Mouse (Mus musculus) embryonic facial prominence, embryonic 15.5 days (tissue): ENCODE measurements around the gene Zdhhc1. TPM values are rescaled to one million over a fixed set of nuclear protein-coding genes. Genes with fewer than 3 reads are reported as not detected.

ENCODE experiments used
- ATAC-seq: fragments of 200-750 bp; cut with Nextera tagmentation; 2 replicates; pipeline ENCODE4 v1.8.0; 2017; ENCODE audit warnings: low read depth, moderate TSS enrichment; ENCODE audit not compliant: insufficient number of reproducible peaks, low FRiP score, low TSS enrichment
- H3K27ac ChIP-seq: fragments of 300-500 bp; sonication (generic); replicated peaks from 2 replicates; pipeline ENCODE4 v1.5.1; 2015; ENCODE audit warnings: mild to moderate bottlenecking, inconsistent platforms
- H3K27me3 ChIP-seq: fragments of 300-500 bp; sonication (generic); 2 replicates; pipeline ENCODE4 v1.6.1; 2015; ENCODE audit warnings: inconsistent platforms
- H3K36me3 ChIP-seq: fragments of 300-500 bp; sonication (generic); 2 replicates; pipeline ENCODE4 v1.6.1; 2015; ENCODE audit warnings: mild to moderate bottlenecking, inconsistent platforms
- H3K4me1 ChIP-seq: fragments of 300-500 bp; sonication (generic); 2 replicates; pipeline ENCODE4 v1.6.1; 2015; ENCODE audit warnings: inconsistent platforms
- H3K4me2 ChIP-seq: fragments of 300-500 bp; sonication (generic); replicated peaks from 2 replicates; pipeline ENCODE4 v1.6.1; 2015; ENCODE audit warnings: mild to moderate bottlenecking, inconsistent platforms
- H3K4me3 ChIP-seq: fragments of 300-500 bp; sonication (generic); replicated peaks from 2 replicates; pipeline ENCODE4 v1.5.1; 2015; ENCODE audit warnings: mild to moderate bottlenecking, inconsistent platforms
- H3K9ac ChIP-seq: fragments of 300-500 bp; sonication (generic); 2 replicates; pipeline ENCODE4 v1.6.1; 2015; ENCODE audit warnings: inconsistent platforms
- H3K9me3 ChIP-seq: fragments of 300-500 bp; sonication (generic); replicated peaks from 2 replicates; pipeline ENCODE4 v1.6.1; 2016; ENCODE audit warnings: inconsistent platforms
- WGBS: fragments of 180-500 bp; shearing (Covaris S2); methylation state at CpG from one replicate; pipeline ENCODE4 v1.1.7; 2015; 5-methylcytosine and 5-hydroxymethylcytosine counted together
- polyA plus RNA-seq: library from polyadenylated mRNA; unstranded; fragments of >200 nt; fragmentation: Nextera tagmentation; extraction: Ambion mirVana; gene quantifications from 2 replicates; pipeline ENCODE4 v1.2.1, GENCODE M21; 2015

Zdhhc1 gene
- polyA plus RNA-seq, 1 experiment from 2014 or later, result 59.8 TPM

- H3K27ac ChIP-seq, result peak overlapping the region; percentile 36; the same call in 1 of the 2 replicates
- H3K4me3 ChIP-seq, result no peak overlapping the region
- H3K4me1 ChIP-seq, result peaks cover 48% of the 10 kb centered on the region
- peaks cover 12% of the 10 kb centered on the region for H3K27me3 ChIP-seq
- peaks cover 23% of the 10 kb centered on the region for H3K36me3 ChIP-seq
- ATAC-seq, result no peak
- no peak overlapping the region for H3K9ac ChIP-seq
- no peaks in the 10 kb centered on the region for H3K9me3 ChIP-seq
- 66% methylated on average over 5 of the region's 5 CpGs for WGBS
- H3K4me2 ChIP-seq, result 0 out of 2 replicates have a peak overlapping the region, but pooled peaks have one; percentile 47
Measured at GRCm38 (mm10) chr8:105469816-105470215, 26.9 kb downstream of the Zdhhc1 start.

- Histone ChIP-seq H3K27ac (peak overlapping the region; percentile 36; the same call in 1 of the 2 replicates), H3K9ac (no peak overlapping the region), H3K4me3 (no peak overlapping the region), H3K27me3 (peaks cover 12% of the 10 kb centered on the region), H3K36me3 (peaks cover 23% of the 10 kb centered on the region), H3K4me1 (peaks cover 42% of the 10 kb centered on the region), H3K9me3 (no peaks in the 10 kb centered on the region), H3K4me2 (no peak overlapping the region)
- no peak for ATAC-seq
- WGBS, result 42% methylated on average over 6 of the region's 6 CpGs
Measured at GRCm38 (mm10) chr8:105469041-105469695, 27.5 kb downstream of the Zdhhc1 start.

DNA sequence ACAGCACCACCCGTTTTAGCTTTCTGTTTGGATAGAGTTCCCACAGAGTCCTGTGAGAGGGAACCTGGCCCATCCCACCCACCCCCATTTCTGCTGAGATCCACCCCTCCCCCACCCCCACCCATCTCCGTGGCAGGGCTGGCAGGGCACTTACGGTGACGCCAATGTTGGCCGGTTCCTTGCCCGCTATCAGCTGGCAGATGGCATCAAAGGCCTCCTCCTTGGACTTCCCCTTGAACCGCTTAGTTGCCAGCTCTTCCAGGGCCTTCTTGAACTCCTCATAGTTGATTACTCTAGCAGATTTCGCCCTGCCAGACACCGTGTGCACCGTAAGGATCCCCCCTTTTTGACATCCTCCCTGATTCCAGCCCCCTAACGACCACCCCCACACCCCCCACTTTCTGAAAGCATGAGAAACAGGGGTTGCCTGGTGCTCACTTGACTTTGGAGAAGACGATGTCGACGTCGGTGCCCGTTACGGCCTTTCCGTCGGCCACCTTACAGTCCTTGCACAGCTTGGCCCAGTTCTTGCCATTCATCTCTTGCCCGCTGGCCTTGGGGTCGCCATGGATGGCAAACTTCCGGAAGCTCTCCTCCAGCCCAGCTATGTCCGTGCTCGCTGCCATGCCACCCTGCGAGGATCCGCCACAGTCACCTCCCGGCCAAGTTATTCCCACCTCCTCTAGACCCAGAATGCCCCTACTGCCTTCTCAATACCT is 28.5 kb downstream of the Zdhhc1 start:
- Histone ChIP-seq H3K4me1 (peaks cover 36% of the 10 kb centered on the region), H3K36me3 (peaks cover 16% of the 10 kb centered on the region), H3K27me3 (peaks cover 8% of the 10 kb centered on the region), H3K4me2 (no peak overlapping the region), H3K4me3 (no peak overlapping the region), H3K9ac (no peak overlapping the region), H3K9me3 (no peaks in the 10 kb centered on the region), H3K27ac (no peak overlapping the region)
- WGBS, result 89% methylated on average over 27 of the region's 27 CpGs
- ATAC-seq, result no peak

DNA sequence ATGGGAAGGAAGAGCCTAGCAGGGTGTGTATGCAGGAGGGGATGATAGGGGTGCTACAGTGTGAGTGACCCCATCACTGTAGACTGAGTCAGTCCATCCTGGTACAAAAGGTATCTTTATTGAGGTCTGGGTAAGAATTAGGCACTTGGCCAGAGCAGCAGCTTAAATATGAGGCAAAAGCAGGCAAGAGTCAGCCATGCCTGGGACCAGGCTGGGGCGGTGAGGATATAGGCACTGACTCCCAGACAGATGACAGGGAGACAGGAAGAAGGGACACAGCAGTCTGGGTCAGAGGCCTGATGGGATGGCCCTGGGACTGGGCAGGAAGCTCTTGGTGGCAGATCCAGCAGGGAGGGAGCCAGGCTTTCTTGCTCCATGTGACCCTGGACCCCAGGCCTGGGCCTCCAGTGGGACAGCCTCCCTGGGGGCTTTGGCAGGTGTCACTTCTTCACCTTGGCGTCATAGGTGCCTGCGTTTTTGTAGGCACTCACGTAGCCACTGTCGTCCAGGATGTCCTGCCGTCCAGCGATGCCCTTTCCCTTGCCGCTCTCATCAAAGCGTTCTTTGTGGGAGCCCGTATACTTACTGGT is 29.2 kb downstream of the Zdhhc1 start:
- Histone ChIP-seq H3K27me3 (peaks cover 2% of the 10 kb centered on the region; the same call in 1 of the 2 replicates), H3K4me2 (no peak overlapping the region), H3K36me3 (peaks cover 9% of the 10 kb centered on the region), H3K4me3 (no peak overlapping the region), H3K9me3 (no peaks in the 10 kb centered on the region), H3K27ac (no peak overlapping the region), H3K9ac (no peak overlapping the region), H3K4me1 (peaks cover 36% of the 10 kb centered on the region)
- 91% methylated on average over 10 of the region's 10 CpGs for WGBS
- ATAC-seq, result no peak

- Histone ChIP-seq H3K27me3 (no peaks in the 10 kb centered on the region), H3K9me3 (no peaks in the 10 kb centered on the region), H3K4me3 (no peak overlapping the region), H3K27ac (0 out of 2 replicates have a peak overlapping the region, but pooled peaks have one; percentile 17), H3K4me1 (peaks cover 36% of the 10 kb centered on the region), H3K36me3 (peaks cover 6% of the 10 kb centered on the region), H3K4me2 (no peak overlapping the region), H3K9ac (no peak overlapping the region)
- ATAC-seq, result no peak
- WGBS, result 76% methylated on average over 7 of the region's 7 CpGs
Measured at GRCm38 (mm10) chr8:105466700-105467291, 29.9 kb downstream of the Zdhhc1 start.

- 77% methylated on average over 6 of the region's 6 CpGs for WGBS
- Histone ChIP-seq H3K27ac (0 out of 2 replicates have a peak overlapping the region, but pooled peaks have one; percentile 17), H3K9me3 (no peaks in the 10 kb centered on the region), H3K36me3 (peaks cover 6% of the 10 kb centered on the region), H3K27me3 (no peaks in the 10 kb centered on the region), H3K4me3 (no peak overlapping the region), H3K4me1 (peaks cover 31% of the 10 kb centered on the region), H3K4me2 (no peak overlapping the region), H3K9ac (no peak overlapping the region)
- ATAC-seq, result no peak
Measured at GRCm38 (mm10) chr8:105466246-105466645, 30.5 kb downstream of the Zdhhc1 start.

- WGBS, result 62% methylated on average over 7 of the region's 7 CpGs
- no peak overlapping the region for H3K9ac ChIP-seq
- H3K36me3 ChIP-seq, result peaks cover 6% of the 10 kb centered on the region
- H3K27me3 ChIP-seq, result no peaks in the 10 kb centered on the region
- ATAC-seq, result no peak
- no peaks in the 10 kb centered on the region for H3K9me3 ChIP-seq
- no peak overlapping the region for H3K27ac ChIP-seq
- H3K4me2 ChIP-seq, result no peak overlapping the region
- peaks cover 15% of the 10 kb centered on the region for H3K4me1 ChIP-seq
- no peak overlapping the region for H3K4me3 ChIP-seq
Measured at GRCm38 (mm10) chr8:105464595-105464994, 32.1 kb downstream of the Zdhhc1 start.

- no peaks in the 10 kb centered on the region for H3K4me1 ChIP-seq
- 57% methylated on average over 13 of the region's 13 CpGs for WGBS
- no peaks in the 10 kb centered on the region for H3K27me3 ChIP-seq
- no peaks in the 10 kb centered on the region for H3K9me3 ChIP-seq
- no peak for ATAC-seq
- no peak overlapping the region for H3K9ac ChIP-seq
- H3K36me3 ChIP-seq, result no peaks in the 10 kb centered on the region
- no peak overlapping the region for H3K27ac ChIP-seq
- no peak overlapping the region for H3K4me3 ChIP-seq
- no peak overlapping the region for H3K4me2 ChIP-seq
Measured at GRCm38 (mm10) chr8:105461085-105461803, 35.5 kb downstream of the Zdhhc1 start.

DNA sequence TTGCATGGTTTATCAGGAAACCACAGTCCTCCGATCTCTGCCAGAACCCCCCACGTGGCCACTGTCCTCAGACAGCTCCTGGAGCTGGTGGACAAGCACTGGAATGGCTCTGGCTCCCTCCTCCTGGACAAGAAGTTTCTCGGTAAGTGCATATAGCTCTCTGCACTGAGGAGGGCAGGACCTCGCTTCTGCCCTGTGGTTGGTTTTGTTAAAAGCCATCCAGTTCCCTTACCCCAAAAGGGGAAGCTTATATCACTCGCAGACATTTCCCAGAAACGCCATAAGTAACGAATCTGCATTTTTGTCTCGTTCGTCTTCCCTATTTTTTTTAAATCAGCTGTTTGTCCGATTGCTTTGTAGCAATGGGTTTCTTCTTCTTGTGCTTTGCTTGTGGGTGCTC is 41.5 kb downstream of the Zdhhc1 start:
- H3K27ac ChIP-seq, result no peak overlapping the region
- no peak overlapping the region for H3K9ac ChIP-seq
- no peaks in the 10 kb centered on the region for H3K36me3 ChIP-seq
- 60% methylated on average over 10 of the region's 10 CpGs for WGBS
- H3K9me3 ChIP-seq, result no peaks in the 10 kb centered on the region
- no peak overlapping the region for H3K4me3 ChIP-seq
- no peak overlapping the region for H3K4me2 ChIP-seq
- ATAC-seq, result no peak
- no peaks in the 10 kb centered on the region for H3K4me1 ChIP-seq
- H3K27me3 ChIP-seq, result no peaks in the 10 kb centered on the region

DNA sequence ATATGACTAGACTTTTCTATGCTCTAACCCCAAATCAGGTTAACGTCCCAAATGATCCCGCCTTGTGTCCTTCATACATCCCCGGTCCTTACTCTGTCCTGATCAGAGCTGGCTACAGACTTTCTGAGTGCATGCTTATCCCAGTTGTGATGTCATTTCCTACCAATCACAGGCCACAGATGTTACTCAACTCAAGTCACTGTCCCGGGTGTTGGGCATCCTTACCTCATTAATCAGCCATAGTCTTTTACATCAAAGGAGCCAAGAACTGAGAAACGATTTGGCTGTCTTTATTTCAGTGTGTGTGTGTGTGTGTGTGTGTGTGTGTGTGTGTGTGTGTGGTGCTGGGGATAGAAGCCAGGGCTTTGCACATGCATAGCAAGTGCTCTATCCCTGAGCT is 42.6 kb downstream of the Zdhhc1 start:
- 66% methylated on average over 5 of the region's 5 CpGs for WGBS

DNA sequence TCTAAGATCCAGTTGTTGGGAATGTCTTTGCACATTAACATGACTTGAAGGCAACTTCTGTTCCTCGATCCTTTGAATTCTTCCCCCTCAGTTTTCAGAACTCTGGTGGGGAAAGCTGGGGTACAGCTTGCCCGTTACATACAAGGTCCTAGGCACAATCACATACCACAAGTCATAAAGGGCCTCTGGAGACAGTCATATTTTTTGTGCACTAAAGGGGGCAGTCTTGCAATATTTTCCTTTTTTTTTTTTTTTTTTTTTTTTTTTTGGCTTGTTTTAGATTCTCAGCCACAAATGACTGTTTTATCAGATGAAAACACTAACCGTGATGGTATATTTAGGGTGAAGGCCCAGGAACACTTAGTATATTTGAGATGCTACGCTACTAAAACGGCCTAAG is 43.4 kb downstream of the Zdhhc1 start:
- H3K4me2 ChIP-seq, result no peak overlapping the region
- no peaks in the 10 kb centered on the region for H3K27me3 ChIP-seq
- no peaks in the 10 kb centered on the region for H3K36me3 ChIP-seq
- no peaks in the 10 kb centered on the region for H3K4me1 ChIP-seq
- H3K9me3 ChIP-seq, result no peaks in the 10 kb centered on the region
- ATAC-seq, result no peak
- H3K9ac ChIP-seq, result no peak overlapping the region
- no peak overlapping the region for H3K4me3 ChIP-seq
- no peak overlapping the region for H3K27ac ChIP-seq
- WGBS, result 60% methylated on average over 5 of the region's 5 CpGs

More for the DNA sequence above, 42.6 kb downstream of the Zdhhc1 start:
- no peaks in the 10 kb centered on the region for H3K9me3 ChIP-seq
- H3K4me3 ChIP-seq, result no peak overlapping the region
- no peaks in the 10 kb centered on the region for H3K36me3 ChIP-seq
- H3K9ac ChIP-seq, result no peak overlapping the region
- no peak overlapping the region for H3K27ac ChIP-seq
- H3K4me1 ChIP-seq, result no peaks in the 10 kb centered on the region
- no peak for ATAC-seq
- no peaks in the 10 kb centered on the region for H3K27me3 ChIP-seq
- no peak overlapping the region for H3K4me2 ChIP-seq
